In the genomic region with DNA sequence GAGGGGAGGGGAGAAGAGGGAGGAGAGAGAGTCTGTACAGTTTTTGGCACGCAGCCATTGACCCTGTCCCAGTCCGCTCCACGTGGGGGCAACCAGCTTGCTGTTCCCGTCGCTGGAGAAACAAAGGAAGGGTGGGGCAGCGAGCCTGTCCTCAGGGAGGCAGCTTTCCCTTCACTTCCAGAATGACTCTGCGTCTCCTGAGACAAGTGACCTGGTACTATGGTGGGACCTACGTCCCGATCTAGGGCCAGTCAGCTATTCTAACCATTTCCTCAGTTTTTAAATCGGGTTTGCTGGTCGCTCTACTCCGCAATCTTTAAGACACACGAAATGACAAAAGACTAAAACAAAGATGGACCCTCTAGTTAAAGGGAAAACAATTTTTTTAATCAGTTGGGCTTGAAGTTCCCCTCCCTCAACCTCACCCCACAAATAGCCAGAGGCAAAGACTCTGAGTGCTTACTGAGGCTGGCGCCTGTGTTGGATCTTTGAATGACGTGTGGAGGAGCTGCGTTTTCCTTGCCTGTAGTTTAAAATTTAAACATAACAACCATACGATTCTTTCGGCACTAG, we compare ENCODE assay signal across 8 mouse cellular contexts. TPM values are rescaled to one million over a fixed set of nuclear protein-coding genes. Genes with fewer than 3 reads are reported as not detected.
DNase-seq lines count a peak whose midpoint lies in the region; ATAC-seq and TF ChIP-seq lines count a peak whose summit lies in the region.

No protein-coding gene starts in this region.

- peak; percentile 57 for ATAC-seq in intestine, embryonic 16.5 days
- ATAC-seq in liver, embryonic 12.5 days: peak; percentile 54; the same call in 1 of the 2 replicates
- ATAC-seq in monocyte, adult 5-6 weeks (replicated peaks; ENCODE audit: insufficient number of reproducible peaks, low FRiP score, low TSS enrichment, poor library complexity, severe bottlenecking): peak; percentile 35; the same call in 1 of the 2 replicates

- H3K27ac ChIP-seq in cortical plate, adult 2 months (ENCODE audit: insufficient read depth, low read length): no peak overlapping the region
- peak overlapping the region; percentile 46 for H3K27ac ChIP-seq in intestine, embryonic 16.5 days (ENCODE audit: low read length)
- no peak overlapping the region for H3K27ac ChIP-seq in liver, embryonic 12.5 days

- H3K9me3 ChIP-seq in intestine, embryonic 16.5 days (ENCODE audit: control insufficient read depth, low read length): no peaks in the 10 kb centered on the region
- no peaks in the 10 kb centered on the region for H3K9me3 ChIP-seq in liver, embryonic 12.5 days (replicated peaks)

- peak overlapping the region; percentile 44 for H3K4me3 ChIP-seq in cortical plate, adult 2 months (ENCODE audit: insufficient read depth, low read length)
- H3K4me3 ChIP-seq in intestine, embryonic 16.5 days (ENCODE audit: low read length): peak overlapping the region; percentile 44
- H3K4me3 ChIP-seq in liver, embryonic 12.5 days: peak overlapping the region; percentile 38

- no peak for TF ChIP-seq POLR2A in cortical plate, adult 2 months (IDR thresholded peaks at IDR 0.05; ENCODE audit: extremely low read depth, insufficient read depth, low read length)

- TF ChIP-seq CTCF in cortical plate, adult 2 months (IDR thresholded peaks at IDR 0.05; ENCODE audit: extremely low read depth, insufficient read depth, low read length): no peak

- WGBS in intestine, embryonic 16.5 days: 1% methylated on average over 18 of the region's 18 CpGs
- 8% methylated on average over 18 of the region's 18 CpGs for WGBS in liver, embryonic 12.5 days (ENCODE audit: insufficient replicate concordance)

- H3K4me1 ChIP-seq in cortical plate, adult 2 months (ENCODE audit: control insufficient read depth, insufficient read depth, low read length): no peaks in the 10 kb centered on the region
- H3K4me1 ChIP-seq in intestine, embryonic 16.5 days (ENCODE audit: control insufficient read depth, insufficient read depth, low read length): peaks cover 20% of the 10 kb centered on the region
- H3K4me1 ChIP-seq in liver, embryonic 12.5 days: peaks cover 18% of the 10 kb centered on the region; the same call in 1 of the 2 replicates

- intact Hi-C loops in left cerebral cortex, postnatal 10 days (cut with DNase I): no loop called here

- DNase-seq in left cerebral cortex, postnatal 10 days (ENCODE audit: extremely low spot score in 1 of 2, low spot score in 2 of 2): peak; percentile 36 to 86
- DNase-seq in left cerebral cortex, adult 8-10 months (ENCODE audit: low spot score in 2 of 2): no peak
- peak; percentile 57 to 74 for DNase-seq in gastrocnemius, postnatal 4 days (ENCODE audit: low spot score in 2 of 2)
- peak; percentile 60 for DNase-seq in urinary bladder, postnatal 25 days (ENCODE audit: low spot score)

- peaks cover 8% of the 10 kb centered on the region for H3K27me3 ChIP-seq in intestine, embryonic 16.5 days (replicated peaks; ENCODE audit: control insufficient read depth, insufficient read depth, low read length)
- peaks cover 46% of the 10 kb centered on the region for H3K27me3 ChIP-seq in liver, embryonic 12.5 days (replicated peaks)

- no peaks in the 10 kb centered on the region for H3K36me3 ChIP-seq in intestine, embryonic 16.5 days (ENCODE audit: control insufficient read depth, insufficient read depth, low read length)
- H3K36me3 ChIP-seq in liver, embryonic 12.5 days: no peaks in the 10 kb centered on the region

- peak overlapping the region; percentile 43 for H3K4me2 ChIP-seq in intestine, embryonic 16.5 days (ENCODE audit: low read depth, low read length)
- peak overlapping the region; percentile 63 for H3K4me2 ChIP-seq in liver, embryonic 12.5 days

- peak overlapping the region; percentile 21 for H3K9ac ChIP-seq in intestine, embryonic 16.5 days (ENCODE audit: low read depth, low read length)
- H3K9ac ChIP-seq in liver, embryonic 12.5 days: peak overlapping the region; percentile 40

RNA-seq across cellular contexts. Expression of a gene that starts 4.6 kb away (rescaled TPM):
- total RNA-seq in left cerebral cortex, postnatal 10 days (2021): not detected
- not detected for total RNA-seq in left cerebral cortex, adult 8-10 months (2022)
- polyA plus RNA-seq in cortical plate, adult 2 months (2012; rRNA removed): 0.29 TPM in 1 of 2 replicates, not detected in the other
- not detected for total RNA-seq in gastrocnemius, postnatal 4 days (2021)
- 0.72 and 0.99 TPM in 2 replicates for polyA plus RNA-seq in intestine, embryonic 16.5 days (2015; fragmentation: Nextera tagmentation; extraction: Ambion mirVana)
- 0.32 TPM in 1 of 2 replicates, not detected in the other for polyA plus RNA-seq in liver, embryonic 12.5 days (2016; fragmentation: Nextera tagmentation; extraction: Ambion mirVana)
- total RNA-seq in monocyte, adult 5-6 weeks (2017): not detected in 3 replicates

RNA-seq across cellular contexts. Expression of a gene that starts 19.0 kb away (rescaled TPM):
- total RNA-seq in left cerebral cortex, postnatal 10 days (2021): 10 to 100 TPM in 1 of 2 experiments, 1 to 10 TPM in 1; 9.9 to 14.9 TPM
- 1 to 10 TPM; 3.7 to 5.1 (median 4.5) TPM for total RNA-seq in left cerebral cortex, adult 8-10 months (2022)
- 7.5 and 7.8 TPM in 2 replicates for polyA plus RNA-seq in cortical plate, adult 2 months (2012; rRNA removed)
- 10 to 100 TPM; 38.8 to 41.9 TPM for total RNA-seq in gastrocnemius, postnatal 4 days (2021)
- polyA plus RNA-seq in intestine, embryonic 16.5 days (2015; fragmentation: Nextera tagmentation; extraction: Ambion mirVana): 33.0 and 34.9 TPM in 2 replicates
- 12.3 and 13.6 TPM in 2 replicates for polyA plus RNA-seq in liver, embryonic 12.5 days (2016; fragmentation: Nextera tagmentation; extraction: Ambion mirVana)
- 0.78 TPM in 1 of 3 replicates, not detected in the others for total RNA-seq in monocyte, adult 5-6 weeks (2017)

RNA-seq across cellular contexts. Expression of a gene that starts 59.8 kb away (rescaled TPM):
- 10 to 100 TPM; 36.8 to 39.7 TPM for total RNA-seq in left cerebral cortex, postnatal 10 days (2021)
- total RNA-seq in left cerebral cortex, adult 8-10 months (2022): 10 to 100 TPM; 25.7 to 32.0 (median 29.2) TPM
- polyA plus RNA-seq in cortical plate, adult 2 months (2012; rRNA removed): 17.5 and 20.7 TPM in 2 replicates
- 10 to 100 TPM; 23.1 to 31.3 TPM for total RNA-seq in gastrocnemius, postnatal 4 days (2021)
- polyA plus RNA-seq in intestine, embryonic 16.5 days (2015; fragmentation: Nextera tagmentation; extraction: Ambion mirVana): 67.0 and 68.5 TPM in 2 replicates
- 33.7 and 34.3 TPM in 2 replicates for polyA plus RNA-seq in liver, embryonic 12.5 days (2016; fragmentation: Nextera tagmentation; extraction: Ambion mirVana)
- 5.1 to 9.4 TPM (median 8.6 TPM) in 3 replicates for total RNA-seq in monocyte, adult 5-6 weeks (2017)

Comparison
In these comparisons a context has a peak if more than half of its experiments do, and no peak if none do; other contexts are left out.
1. DNase-seq: peak in left cerebral cortex, postnatal 10 days (2 of 2), gastrocnemius, postnatal 4 days (2 of 2) and urinary bladder, postnatal 25 days (single experiment); none in left cerebral cortex, adult 8-10 months (0 of 2).
2. Peak in every context shown above with its lines, with median percentiles within 50 percentile points of each other: H3K4me3 ChIP-seq and ATAC-seq.